Mouse (Mus musculus) lung, embryonic 14.5 days (tissue): ENCODE measurements around the gene Catsperg1. TPM values are rescaled to one million over a fixed set of nuclear protein-coding genes. Genes with fewer than 3 reads are reported as not detected.

Experiments used
- ATAC-seq: fragments of 200-750 bp; cut with Nextera tagmentation; 2 replicates; pipeline ENCODE4 v1.8.0; 2017; ENCODE audit warnings: mild to moderate bottlenecking, moderate TSS enrichment, moderate library complexity; ENCODE audit not compliant: insufficient read depth
- DNase-seq: peaks from one replicate; pipeline ENCODE4 v3.0.0-alpha.2; 2015
- H3K27ac ChIP-seq: fragments of 300-500 bp; sonication (generic); 2 replicates; pipeline ENCODE4 v1.5.1; 2014; ENCODE audit warnings: low read depth, mild to moderate bottlenecking, moderate library complexity
- H3K27me3 ChIP-seq: fragments of 300-500 bp; sonication (generic); 2 replicates; pipeline ENCODE4 v1.6.1; 2014; ENCODE audit warnings: low read length, control low read depth; ENCODE audit not compliant: insufficient read depth
- H3K36me3 ChIP-seq: fragments of 300-500 bp; sonication (generic); 2 replicates; pipeline ENCODE4 v1.6.1; 2014; ENCODE audit warnings: control low read depth; ENCODE audit not compliant: insufficient read depth
- H3K4me1 ChIP-seq: fragments of 300-500 bp; sonication (generic); 2 replicates; pipeline ENCODE4 v1.6.1; 2014; ENCODE audit warnings: antibody characterized with exemption, control low read depth; ENCODE audit not compliant: insufficient read depth
- H3K4me2 ChIP-seq: fragments of 300-500 bp; sonication (generic); 2 replicates; pipeline ENCODE4 v1.6.1; 2014; ENCODE audit warnings: mild to moderate bottlenecking
- H3K4me3 ChIP-seq: fragments of 300-500 bp; sonication (generic); 2 replicates; pipeline ENCODE4 v1.5.1; 2014; ENCODE audit warnings: low read depth, low read length
- H3K9ac ChIP-seq: fragments of 300-500 bp; sonication (generic); 2 replicates; pipeline ENCODE4 v1.6.1; 2014
- H3K9me3 ChIP-seq: fragments of 300-500 bp; sonication (generic); 2 replicates; pipeline ENCODE4 v1.6.1; 2016; ENCODE audit warnings: low read depth, low read length, control low read depth
- CTCF ChIP-seq: IDR thresholded peaks from 2 replicates; pipeline ENCODE4 v1.5.1; 2016; ENCODE audit warnings: antibody characterized with exemption, low read depth
- WGBS: fragments of 180-500 bp; shearing (Covaris S2); extraction: QIAGEN DNeasy Blood & Tissue Kit; methylation state at CpG from one replicate; pipeline ENCODE4 v1.1.7; 2014; 5-methylcytosine and 5-hydroxymethylcytosine counted together
- polyA plus RNA-seq: library from polyadenylated mRNA; unstranded; fragments of >200 nt; fragmentation: Nextera tagmentation; extraction: Ambion mirVana; gene quantifications from 2 replicates; pipeline ENCODE4 v1.2.1, GENCODE M21; 2014

Catsperg1 gene
- polyA plus RNA-seq, 1 experiment from 2014 or later: 0.87 TPM

DNA sequence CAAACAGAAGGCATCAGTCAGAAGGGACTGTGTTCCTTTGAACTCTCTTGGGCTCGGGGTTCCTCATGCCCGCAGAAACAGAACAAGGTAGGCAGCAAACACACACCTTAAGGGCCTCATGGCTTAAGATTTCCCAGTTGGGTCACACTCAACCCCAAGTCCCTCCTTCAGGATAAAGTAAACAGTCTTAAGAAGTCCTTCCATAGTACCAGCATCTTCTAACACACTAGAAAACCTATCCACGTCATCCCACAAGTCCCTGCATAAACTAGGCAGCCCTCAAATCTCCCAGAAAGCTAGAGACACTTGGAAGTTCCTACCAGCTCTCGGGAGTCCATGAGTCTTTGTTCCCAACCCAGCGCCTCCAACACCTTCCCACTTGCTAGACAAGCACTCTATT lies 51.5 kb downstream of the Catsperg1 start:
- ATAC-seq (no peak), DNase-seq (no peak)
- Histone ChIP-seq H3K9ac (no peak overlapping the region), H3K4me3 (no peak overlapping the region), H3K4me1 (no peaks in the 10 kb centered on the region), H3K27ac (no peak overlapping the region), H3K36me3 (no peaks in the 10 kb centered on the region), H3K4me2 (no peak overlapping the region), H3K27me3 (peaks cover 19% of the 10 kb centered on the region), H3K9me3 (no peaks in the 10 kb centered on the region)
- 45% methylated on average over 5 of the region's 5 CpGs for WGBS
- no peak for TF ChIP-seq CTCF

DNA sequence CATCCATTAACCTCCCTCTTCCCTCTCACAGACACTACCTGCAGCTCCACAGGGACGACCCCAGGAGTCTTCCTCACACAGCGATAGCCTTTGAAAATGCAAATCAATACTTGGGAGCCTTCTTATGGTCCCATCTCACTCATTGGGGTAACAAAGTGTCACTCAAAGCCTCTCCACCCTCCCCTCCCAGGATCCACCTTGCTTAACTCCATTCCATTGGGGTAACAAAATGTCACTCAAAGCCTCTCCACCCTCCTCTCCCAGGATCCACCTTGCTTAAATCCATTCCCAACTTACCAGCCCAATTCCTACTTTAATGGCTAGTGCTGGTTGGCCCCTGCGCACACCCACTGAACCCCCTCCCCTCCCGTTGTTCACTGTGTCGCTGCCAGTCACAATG lies 55.6 kb downstream of the Catsperg1 start:
- no peak overlapping the region for H3K4me2 ChIP-seq
- 4% methylated on average over 5 of the region's 5 CpGs for WGBS
- H3K4me1 ChIP-seq: 0 out of 2 replicates have a peak, but pooled peaks cover 3% of the 10 kb centered on the region
- H3K4me3 ChIP-seq: no peak overlapping the region
- no peak overlapping the region for H3K9ac ChIP-seq
- TF ChIP-seq CTCF: no peak
- peaks cover 19% of the 10 kb centered on the region for H3K27me3 ChIP-seq
- H3K36me3 ChIP-seq: no peaks in the 10 kb centered on the region
- H3K27ac ChIP-seq: no peak overlapping the region
- no peak for ATAC-seq
- no peak for DNase-seq
- no peaks in the 10 kb centered on the region for H3K9me3 ChIP-seq

DNA sequence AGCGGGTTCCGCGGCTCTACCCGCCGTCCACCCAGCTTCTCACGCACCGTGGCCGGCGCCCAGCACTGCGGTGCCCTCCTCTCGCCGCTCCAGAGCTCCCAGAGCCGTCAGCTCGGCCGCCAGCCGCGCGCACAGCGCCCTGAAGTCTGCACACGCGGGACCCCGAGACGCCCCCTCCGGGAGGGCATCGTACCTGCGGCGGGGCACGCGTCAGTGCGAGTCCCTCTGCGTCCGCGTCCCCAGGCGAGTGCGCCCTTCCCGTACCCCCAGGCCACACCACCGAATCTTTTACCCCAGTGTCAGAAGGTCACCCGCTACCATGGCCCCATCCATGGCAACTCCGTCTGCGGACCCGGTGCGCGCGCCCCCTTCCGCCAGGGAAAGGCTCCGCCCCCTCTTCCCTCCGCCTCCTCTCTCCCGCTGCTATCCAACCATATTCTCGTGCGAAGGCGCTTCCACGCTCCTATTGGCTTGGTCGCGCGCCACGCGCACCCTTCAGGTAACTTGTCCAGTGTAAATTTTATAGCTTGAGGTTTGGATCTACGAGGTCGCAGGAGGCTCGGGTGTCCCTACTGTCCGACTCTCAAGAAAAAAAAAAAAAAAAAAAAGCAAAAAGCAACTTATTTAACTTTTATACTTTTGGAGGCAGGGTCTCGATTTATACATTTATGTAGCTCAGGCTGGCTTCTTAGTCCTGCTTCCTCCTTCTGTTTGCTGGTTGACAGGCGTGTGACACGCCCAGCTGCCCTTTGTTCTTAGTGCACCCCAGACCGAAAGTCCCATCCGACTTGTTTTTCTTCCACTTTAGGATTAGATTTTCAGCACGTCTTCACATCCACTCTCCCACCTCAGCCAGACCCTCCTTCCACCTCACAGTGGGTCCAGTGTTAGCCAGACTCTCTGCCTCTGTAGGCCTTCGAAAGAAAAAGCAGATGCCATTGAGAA lies 57.7 kb downstream of the Catsperg1 start, which contains the start of gene Fam98c:
Gene Fam98c (minus strand): TSS at position 397 of the 945 bp plus-strand sequence.
- TF ChIP-seq CTCF: peak; percentile 52
- WGBS: 3% methylated on average over 67 of the region's 68 CpGs
- H3K4me2 ChIP-seq: peak within 1 kb of the TSS; percentile 97
- H3K4me3 ChIP-seq: peak within 1 kb of the TSS; percentile 80
- DNase-seq (peak; percentile 90), ATAC-seq (peak; percentile 85)
- H3K9ac ChIP-seq: peak within 1 kb of the TSS; percentile 70
- H3K36me3 ChIP-seq: no peaks in the 10 kb centered on the region
- no peaks in the 10 kb centered on the region for H3K9me3 ChIP-seq
- peaks cover 19% of the 10 kb centered on the region for H3K27me3 ChIP-seq
- H3K4me1 ChIP-seq: 0 out of 2 replicates have a peak, but pooled peaks cover 3% of the 10 kb centered on the region
- H3K27ac ChIP-seq: peak within 1 kb of the TSS; percentile 84

DNA sequence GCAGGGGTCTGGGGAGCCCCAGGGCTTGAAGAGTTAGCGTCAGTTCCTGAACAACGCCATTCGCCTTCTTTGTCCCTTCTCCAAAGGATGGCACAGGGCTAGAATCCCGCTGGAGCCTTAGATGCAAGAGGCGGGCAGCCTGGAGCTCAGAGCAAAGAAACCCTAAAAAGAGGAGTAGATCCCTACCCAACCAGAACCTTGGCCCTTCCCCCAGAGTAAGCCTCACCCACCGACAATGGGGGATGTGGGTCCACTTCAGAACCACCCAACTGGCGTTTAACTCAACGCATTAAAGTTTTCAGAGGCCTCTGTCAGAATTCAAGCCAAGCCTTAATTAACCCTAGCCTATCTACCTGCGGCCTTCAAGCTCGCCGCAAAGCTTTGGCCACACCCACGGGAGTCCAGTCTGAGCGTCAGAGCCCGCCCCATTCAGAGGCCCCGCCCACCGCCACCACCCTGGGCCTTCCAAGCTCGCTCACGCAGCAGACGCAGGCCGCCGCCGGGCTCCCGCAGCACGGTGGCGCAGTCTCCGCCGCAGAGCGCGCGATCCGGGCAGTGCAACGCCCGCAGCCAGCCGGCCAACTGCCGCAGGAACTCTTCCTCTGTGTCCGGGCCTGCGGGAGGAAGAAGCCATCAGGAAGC lies 58.5 kb downstream of the Catsperg1 start:
- TF ChIP-seq CTCF: no peak
- H3K27me3 ChIP-seq: peaks cover 19% of the 10 kb centered on the region
- H3K36me3 ChIP-seq: no peaks in the 10 kb centered on the region
- H3K9ac ChIP-seq: peak overlapping the region; percentile 70
- H3K27ac ChIP-seq: peak overlapping the region; percentile 84
- H3K9me3 ChIP-seq: no peaks in the 10 kb centered on the region
- H3K4me1 ChIP-seq: 0 out of 2 replicates have a peak, but pooled peaks cover 3% of the 10 kb centered on the region
- 7% methylated on average over 37 of the region's 37 CpGs for WGBS
- peak; percentile 92 for DNase-seq
- peak; percentile 93 for ATAC-seq
- H3K4me3 ChIP-seq: peak overlapping the region; percentile 80
- peak overlapping the region; percentile 97 for H3K4me2 ChIP-seq

DNA sequence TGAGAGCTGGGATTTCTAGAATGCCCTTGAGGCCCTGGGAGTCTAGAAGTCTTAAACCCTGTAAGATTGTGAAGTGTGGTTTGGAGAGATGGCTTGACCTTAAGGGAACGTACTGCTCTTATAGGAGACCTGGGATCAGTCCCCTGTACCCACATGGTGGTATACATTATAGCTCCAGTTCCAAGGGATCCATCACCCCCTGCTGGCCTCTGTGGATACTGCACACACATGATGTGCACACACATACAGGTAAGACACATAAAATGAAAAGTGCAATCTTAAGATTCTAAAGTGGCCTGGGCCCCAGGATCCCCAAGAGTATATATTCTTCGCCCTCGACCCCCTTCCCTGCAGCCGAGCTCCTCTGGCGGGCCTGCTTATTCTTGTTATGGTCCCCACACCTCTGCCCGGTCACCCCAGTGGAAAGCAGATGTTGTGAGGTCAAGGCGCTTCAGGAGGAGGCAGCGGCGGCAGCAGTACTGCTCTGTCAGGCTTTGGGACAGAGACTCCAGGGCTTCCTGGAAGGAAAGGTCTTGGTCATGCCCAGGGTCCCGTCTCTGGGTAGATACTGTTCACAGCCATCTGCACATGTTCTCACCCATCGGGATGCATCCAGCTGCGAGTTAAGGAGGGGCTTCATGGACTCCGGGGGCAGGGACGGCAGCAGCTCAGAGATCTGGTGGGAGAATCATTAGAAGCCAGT lies 59.7 kb downstream of the Catsperg1 start:
- 93% methylated on average over 14 of the region's 14 CpGs for WGBS
- H3K9me3 ChIP-seq: no peaks in the 10 kb centered on the region
- no peak for ATAC-seq

DNA sequence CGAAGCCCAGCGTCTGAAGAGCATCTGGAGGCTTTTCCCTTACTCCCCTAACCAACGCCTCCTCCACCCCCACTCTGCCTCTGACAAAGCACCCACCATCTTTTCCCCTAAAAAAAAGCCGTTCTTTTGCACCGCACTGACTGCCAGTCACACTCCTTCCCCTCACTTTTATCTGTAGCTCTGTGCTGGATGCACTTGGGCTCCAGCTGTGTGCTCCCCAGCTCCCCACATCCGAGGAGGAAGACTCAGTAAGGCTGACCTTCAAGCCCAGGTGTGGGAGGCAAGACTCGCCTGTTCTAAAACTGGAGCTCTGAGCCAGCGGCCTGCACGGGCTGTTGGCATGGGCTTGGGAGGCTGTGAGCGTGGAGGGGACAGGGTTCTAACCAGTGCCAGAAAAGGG lies 62.3 kb downstream of the Catsperg1 start:
- Histone ChIP-seq H3K27ac (no peak overlapping the region), H3K9me3 (no peaks in the 10 kb centered on the region), H3K4me1 (0 out of 2 replicates have a peak, but pooled peaks cover 2% of the 10 kb centered on the region), H3K9ac (no peak overlapping the region), H3K4me3 (no peak overlapping the region), H3K36me3 (no peaks in the 10 kb centered on the region), H3K27me3 (no peaks in the 10 kb centered on the region), H3K4me2 (no peak overlapping the region)
- 56% methylated on average over 10 of the region's 10 CpGs for WGBS
- DNase-seq (no peak), ATAC-seq (no peak)
- no peak for TF ChIP-seq CTCF

More for the DNA sequence above, 59.7 kb downstream of the Catsperg1 start:
- Histone ChIP-seq H3K9ac (no peak overlapping the region), H3K27ac (no peak overlapping the region), H3K4me2 (no peak overlapping the region), H3K36me3 (no peaks in the 10 kb centered on the region), H3K4me3 (no peak overlapping the region), H3K4me1 (0 out of 2 replicates have a peak, but pooled peaks cover 3% of the 10 kb centered on the region), H3K27me3 (peaks cover 13% of the 10 kb centered on the region)
- no peak for DNase-seq
- peak; percentile 17; the same call in 1 of the 2 replicates for TF ChIP-seq CTCF
